Mouse (Mus musculus) testis, adult 2 months (tissue): Measurements from ENCODE around the gene Aldh8a1. TPM values are rescaled to one million over a fixed set of nuclear protein-coding genes. Genes with fewer than 3 reads are reported as not detected.

Experiments
- H3K27ac ChIP-seq: fragments of 200-500 bp; 2 replicates; pipeline ENCODE4 v1.5.1; 2012; ENCODE audit warnings: low read depth, low read length; ENCODE audit not compliant: control insufficient read depth, insufficient read depth
- H3K27me3 ChIP-seq: fragments of 200-500 bp; 2 replicates; pipeline ENCODE4 v1.6.1; 2012; ENCODE audit warnings: mild to moderate bottlenecking, low read length, moderate library complexity; ENCODE audit not compliant: control insufficient read depth, insufficient read depth
- H3K36me3 ChIP-seq: fragments of 200-500 bp; 2 replicates; pipeline ENCODE4 v1.6.1; 2012; ENCODE audit warnings: mild to moderate bottlenecking, low read length; ENCODE audit not compliant: control insufficient read depth, insufficient read depth
- H3K4me1 ChIP-seq: fragments of 200-500 bp; 2 replicates; pipeline ENCODE4 v1.6.1; 2012; ENCODE audit warnings: low read length; ENCODE audit not compliant: control insufficient read depth, insufficient read depth
- H3K4me3 ChIP-seq: fragments of 200-500 bp; 2 replicates; pipeline ENCODE4 v1.5.1; 2012; ENCODE audit warnings: low read depth, mild to moderate bottlenecking, low read length, moderate library complexity, mixed read lengths; ENCODE audit not compliant: control insufficient read depth
- CTCF ChIP-seq: fragments of 200-500 bp; IDR thresholded peaks from 2 replicates; pipeline ENCODE4 v1.5.1; 2012; ENCODE audit warnings: low read depth, mild to moderate bottlenecking, inconsistent platforms, low read length, moderate library complexity; ENCODE audit not compliant: control insufficient read depth, insufficient read depth, insufficient replicate concordance
- POLR2A ChIP-seq: fragments of 200-500 bp; IDR thresholded peaks from 2 replicates; pipeline ENCODE4 v1.6.1; 2012; ENCODE audit warnings: low read depth, mild to moderate bottlenecking, inconsistent platforms, low read length, moderate library complexity; ENCODE audit not compliant: control insufficient read depth
- polyA plus RNA-seq: library from polyadenylated mRNA; depleted of rRNA; stranded (reverse); fragments of >200 nt; gene quantifications from 2 replicates; pipeline ENCODE4 v1.2.3, GENCODE M21; 2012

Aldh8a1 gene
- polyA plus RNA-seq, 1 experiment, result 1.8 TPM

- peaks cover 3% of the 10 kb centered on the region for H3K36me3 ChIP-seq
- peak overlapping the region; percentile 90 for H3K4me3 ChIP-seq
- no peaks in the 10 kb centered on the region for H3K27me3 ChIP-seq
- no peaks in the 10 kb centered on the region for H3K4me1 ChIP-seq
- TF ChIP-seq CTCF, result no peak
- TF ChIP-seq POLR2A, result no peak
- peak overlapping the region; percentile 16; the same call in 1 of the 2 replicates for H3K27ac ChIP-seq
Observed at GRCm38 (mm10) chr10:21342331-21343005, 34.6 kb upstream of the Aldh8a1 start.

DNA sequence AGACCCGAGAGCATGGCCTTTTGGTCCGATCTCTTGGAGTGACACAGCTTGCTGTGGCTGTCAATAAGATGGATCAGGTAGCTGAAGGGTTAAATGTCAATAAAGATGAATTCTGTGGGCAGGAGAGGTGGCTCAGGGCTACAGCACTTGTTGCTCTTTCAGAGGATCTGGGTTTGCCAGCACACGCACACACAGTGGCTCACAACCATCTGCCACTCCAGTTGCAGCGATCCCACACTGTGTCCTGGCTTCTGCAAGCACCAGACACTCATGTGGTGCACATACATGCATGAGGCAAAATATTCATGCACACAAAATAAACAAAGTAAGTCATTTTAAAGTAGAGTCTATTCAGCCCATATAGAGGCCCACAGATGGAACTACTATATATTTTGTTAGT lies 29.8 kb upstream of the Aldh8a1 start:
- Histone ChIP-seq H3K4me3 (no peak overlapping the region), H3K27me3 (no peaks in the 10 kb centered on the region), H3K36me3 (peaks cover 4% of the 10 kb centered on the region), H3K27ac (no peak overlapping the region), H3K4me1 (no peaks in the 10 kb centered on the region)
- TF ChIP-seq CTCF, result no peak
- TF ChIP-seq POLR2A, result no peak

DNA sequence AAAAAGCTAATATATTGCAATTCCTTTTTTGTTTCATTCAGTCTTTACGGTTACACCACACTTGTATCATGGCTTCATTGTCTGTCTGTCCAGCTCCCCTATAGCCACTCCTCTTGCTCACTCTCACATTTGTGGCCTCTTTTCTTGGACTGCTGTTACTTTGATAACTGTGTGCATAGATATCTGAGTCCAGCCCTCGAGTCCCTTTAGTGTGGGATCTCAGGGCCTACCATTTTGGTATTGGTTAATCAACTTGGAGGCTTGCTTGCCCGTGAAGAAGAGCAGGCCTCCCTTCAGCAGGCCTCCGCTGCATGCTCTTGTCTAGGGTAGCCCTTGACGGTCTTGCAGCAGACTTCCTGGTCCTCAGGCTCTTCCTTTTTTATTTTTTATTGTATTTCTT lies 27.6 kb upstream of the Aldh8a1 start:
- TF ChIP-seq CTCF (no peak), POLR2A (no peak)
- Histone ChIP-seq H3K36me3 (peaks cover 3% of the 10 kb centered on the region), H3K27ac (no peak overlapping the region)

DNA sequence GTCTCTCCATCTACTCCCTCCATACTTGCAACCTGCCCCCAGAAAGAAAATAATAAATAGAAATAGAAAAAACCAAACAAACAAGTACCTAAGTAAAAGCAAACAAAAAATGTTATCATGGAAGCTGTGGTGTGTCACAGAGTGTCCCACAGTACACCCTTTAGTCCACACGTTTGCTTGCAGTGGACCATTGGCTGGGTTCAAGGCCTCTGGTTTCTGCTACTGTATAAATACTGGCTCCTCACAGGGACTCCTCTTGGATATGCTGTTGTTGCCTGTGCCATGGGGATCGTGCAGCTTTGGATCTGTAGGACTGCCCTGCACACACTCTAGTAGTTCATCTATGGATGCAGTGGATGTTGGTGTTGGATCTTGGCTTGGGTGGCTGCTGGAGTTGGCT lies 27.1 kb upstream of the Aldh8a1 start:
- Histone ChIP-seq H3K27me3 (no peaks in the 10 kb centered on the region), H3K36me3 (peaks cover 3% of the 10 kb centered on the region), H3K27ac (no peak overlapping the region), H3K4me3 (no peak overlapping the region), H3K4me1 (no peaks in the 10 kb centered on the region)
- TF ChIP-seq POLR2A (no peak), CTCF (no peak)

More for the DNA sequence above, 27.6 kb upstream of the Aldh8a1 start:
- Histone ChIP-seq H3K4me1 (no peaks in the 10 kb centered on the region), H3K4me3 (no peak overlapping the region), H3K27me3 (no peaks in the 10 kb centered on the region)

DNA sequence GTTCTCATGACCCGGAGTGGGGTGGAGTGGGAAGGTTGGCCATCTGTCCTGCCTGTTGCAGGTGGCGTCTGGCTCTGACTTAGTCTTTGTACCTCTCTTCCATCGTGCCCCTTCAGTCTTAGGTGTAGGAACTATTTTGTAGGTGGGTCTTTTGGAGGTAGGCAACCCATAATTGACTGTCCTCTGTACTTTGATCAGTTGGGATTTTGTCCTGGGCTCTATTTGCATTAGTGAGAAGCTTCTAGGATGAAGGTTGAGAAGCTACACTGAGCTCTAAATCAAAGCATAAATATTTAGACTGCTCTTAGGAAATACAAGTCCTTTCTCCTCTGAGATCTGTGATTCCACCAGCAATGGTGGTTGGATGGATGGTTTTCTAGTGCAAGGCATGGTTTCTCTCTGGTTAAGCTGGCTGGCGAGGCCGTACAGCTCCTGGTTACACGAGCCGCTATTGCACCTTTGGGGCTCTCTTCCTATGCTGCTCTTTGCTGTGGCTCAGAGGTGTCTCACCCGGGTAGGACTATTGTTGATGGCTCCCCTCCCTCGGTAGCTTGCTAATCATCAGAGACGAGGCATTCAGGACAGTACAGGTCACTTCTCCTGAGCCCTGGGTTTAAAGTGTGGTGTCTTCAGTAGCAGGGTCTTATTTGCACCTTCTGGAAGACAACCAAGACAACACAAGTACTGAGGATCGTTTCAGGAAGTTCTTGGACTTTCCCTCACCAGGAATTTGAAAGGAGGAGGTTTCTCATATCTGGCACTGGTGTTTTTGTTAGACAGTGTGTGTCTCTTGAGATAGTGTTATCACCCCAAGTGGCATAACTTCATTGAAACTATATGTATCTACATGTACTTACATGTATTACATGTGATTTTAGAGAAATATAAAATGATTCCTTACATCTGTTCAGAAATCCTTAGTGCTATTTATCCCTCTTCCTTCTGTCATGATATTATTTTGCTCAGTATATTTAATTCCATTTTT lies 26.3 kb upstream of the Aldh8a1 start:
- Histone ChIP-seq H3K27me3 (no peaks in the 10 kb centered on the region), H3K4me3 (no peak overlapping the region), H3K36me3 (peaks cover 3% of the 10 kb centered on the region), H3K4me1 (no peaks in the 10 kb centered on the region), H3K27ac (no peak overlapping the region)
- TF ChIP-seq CTCF, result no peak

- H3K4me1 ChIP-seq, result no peaks in the 10 kb centered on the region
- H3K4me3 ChIP-seq, result no peak overlapping the region
- peaks cover 1% of the 10 kb centered on the region; the same call in 1 of the 2 replicates for H3K36me3 ChIP-seq
- H3K27ac ChIP-seq, result no peak overlapping the region
- H3K27me3 ChIP-seq, result no peaks in the 10 kb centered on the region
- TF ChIP-seq POLR2A (no peak), CTCF (no peak)
Observed at GRCm38 (mm10) chr10:21351766-21352165, 25.3 kb upstream of the Aldh8a1 start.

DNA sequence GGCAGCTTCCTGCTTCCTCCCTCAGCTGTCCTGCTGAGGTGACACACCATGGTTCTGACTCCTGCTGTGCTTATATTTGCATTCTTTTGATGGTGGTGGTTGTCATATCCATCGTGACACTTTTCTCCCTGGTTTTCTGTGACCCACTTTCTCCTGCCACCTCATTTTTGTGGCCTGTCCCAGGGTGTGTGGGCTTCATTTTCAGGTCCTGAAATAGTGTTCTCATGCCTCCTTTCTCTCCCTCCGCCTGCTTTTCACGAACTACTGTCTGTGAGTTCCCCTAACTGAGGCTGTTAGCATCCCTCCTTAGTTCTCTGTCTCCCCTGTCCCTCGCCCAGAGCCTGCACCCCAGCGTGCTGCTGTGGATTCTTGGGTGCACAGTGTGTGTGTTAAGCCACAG lies 23.2 kb upstream of the Aldh8a1 start:
- no peaks in the 10 kb centered on the region for H3K27me3 ChIP-seq
- TF ChIP-seq CTCF (no peak), POLR2A (no peak)
- H3K27ac ChIP-seq, result no peak overlapping the region
- no peaks in the 10 kb centered on the region for H3K4me1 ChIP-seq
- H3K36me3 ChIP-seq, result peaks cover 3% of the 10 kb centered on the region
- no peak overlapping the region for H3K4me3 ChIP-seq
